Mouse (Mus musculus): ENCODE results near the gene Ada. TPM values are rescaled to one million over a fixed set of nuclear protein-coding genes. Genes with fewer than 3 reads are reported as not detected.

The Ada gene
- total and polyA plus RNA-seq, 3 experiments, result 18.0 to 24.0 (median 19.9) TPM

DNA sequence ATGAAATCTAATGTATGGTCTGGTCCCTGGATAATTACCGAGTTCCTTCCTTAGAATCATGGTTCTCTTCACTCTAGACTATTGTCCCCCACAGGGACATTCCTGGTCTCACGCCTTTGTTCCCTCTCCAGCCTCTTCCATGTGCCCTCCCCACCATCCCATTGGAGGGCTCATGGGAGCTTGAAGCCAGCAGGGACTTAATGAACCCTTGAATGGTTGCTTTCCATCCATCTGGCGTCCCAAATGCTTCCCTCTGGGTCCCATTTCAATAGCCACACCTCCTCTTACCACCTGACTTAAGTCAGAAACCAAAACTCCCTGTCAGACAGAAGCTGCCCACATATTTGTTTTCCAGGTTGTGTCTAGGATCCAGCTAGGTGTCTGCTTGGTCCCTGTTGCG is 30.4 kb downstream of the Ada start:
- Histone ChIP-seq H3K4me1 (ENCODE audit: control insufficient read depth in 1 of 2, insufficient read depth in 2 of 2) (peaks cover 33 to 58% of the 10 kb centered on the region in 2 experiments), H3K4me3 (replicated peaks in 1 of 3; ENCODE audit: low read depth in 2 of 3, low read length in 2 of 3, poor library complexity in 1 of 3) (no peak overlapping the region), H3K36me3 (replicated peaks in 1 of 2; ENCODE audit: control insufficient read depth in 1 of 2, insufficient read depth in 1 of 2, low read length in 1 of 2) (peaks cover 45 to 93% of the 10 kb centered on the region in 2 experiments), H3K4me2 (ENCODE audit: insufficient read depth, low read depth, poor library complexity, severe bottlenecking) (no peak overlapping the region), H3K9ac (ENCODE audit: insufficient read depth, low read depth) (no peak overlapping the region), H3K27me3 (replicated peaks) (no peaks in the 10 kb centered on the region), H3K9me3 (replicated peaks; ENCODE audit: low read length) (no peaks in the 10 kb centered on the region), H3K27ac (ENCODE audit: insufficient read depth, low read depth) (no peak overlapping the region), H3K79me2 (replicated peaks; ENCODE audit: control insufficient read depth, extremely low read depth, insufficient read depth, poor library complexity, severe bottlenecking) (peaks cover 53% of the 10 kb centered on the region)
- in situ Hi-C loops (cut with MboI; ENCODE audit: low pct_ligation_motif_present, low pct_unique_long_range_greater_than_20kb, low sequenced_read_pairs) (loop anchor here (5.0 kb wide), 2 partner anchors 72 to 112 kb away; partner anchors contain the start of gene Serinc3), dilution Hi-C loops (cut with MboI; ENCODE audit: extremely low pct_ligation_motif_present, extremely low pct_unique_long_range_greater_than_20kb, low sequenced_read_pairs) (no loop called here)
- TF ChIP-seq IRF4 (IDR thresholded peaks at IDR 0.05; ENCODE audit: low read depth, low read length) (0 out of 2 replicates have a peak, but pooled peaks have one; percentile 6), TCF12 (IDR thresholded peaks at IDR 0.05; ENCODE audit: low read depth, low read length) (no peak)
- no peak for DNase-seq (ENCODE audit: extremely low read depth)

DNA sequence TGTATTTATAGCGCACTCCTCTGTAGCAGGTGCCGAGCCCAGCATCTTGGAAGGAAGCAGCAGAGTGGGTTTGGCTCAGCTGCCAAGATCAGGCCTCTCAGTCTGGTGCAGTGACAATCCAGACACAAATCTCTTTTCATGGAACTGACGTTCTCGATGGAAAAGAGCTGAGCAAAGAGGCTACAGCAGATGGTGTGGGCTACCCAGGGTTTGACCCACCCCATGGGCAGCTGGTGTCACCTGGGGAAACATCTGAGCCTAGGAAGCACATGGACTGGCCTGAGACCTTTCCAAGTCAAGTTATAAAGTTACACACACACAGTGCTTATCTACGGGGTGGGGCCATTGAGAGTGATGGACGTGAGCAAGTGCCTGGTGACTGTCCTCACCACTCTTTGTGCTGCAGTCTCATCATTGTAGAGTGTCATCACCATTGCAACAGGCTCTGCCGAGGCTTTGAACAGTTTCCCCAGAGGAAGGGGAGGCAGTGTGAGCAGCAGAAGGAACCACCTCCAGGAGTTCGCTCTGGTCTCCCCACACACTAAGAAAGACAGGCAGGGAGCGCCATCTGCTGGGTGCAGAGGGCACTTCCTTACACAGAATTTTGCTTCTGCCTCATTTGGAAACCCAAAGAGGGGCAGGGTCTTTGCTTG is 31.0 kb downstream of the Ada start:
- no peaks in the 10 kb centered on the region for H3K27me3 ChIP-seq (replicated peaks)
- H3K9me3 ChIP-seq (replicated peaks; ENCODE audit: low read length), result no peaks in the 10 kb centered on the region
- H3K9ac ChIP-seq (ENCODE audit: insufficient read depth, low read depth), result no peak overlapping the region
- peaks cover 33 to 58% of the 10 kb centered on the region in 2 experiments for H3K4me1 ChIP-seq (ENCODE audit: control insufficient read depth in 1 of 2, insufficient read depth in 2 of 2)
- peaks cover 56% of the 10 kb centered on the region for H3K79me2 ChIP-seq (replicated peaks; ENCODE audit: control insufficient read depth, extremely low read depth, insufficient read depth, poor library complexity, severe bottlenecking)
- DNase-seq (ENCODE audit: extremely low read depth), result peak; percentile 89
- H3K4me3 ChIP-seq (replicated peaks in 1 of 3; ENCODE audit: low read depth in 2 of 3, low read length in 2 of 3, poor library complexity in 1 of 3), result no peak overlapping the region
- in situ Hi-C loops (cut with MboI; ENCODE audit: low pct_ligation_motif_present, low pct_unique_long_range_greater_than_20kb, low sequenced_read_pairs), result loop anchor here (5.0 kb wide), 2 partner anchors 72 to 112 kb away; partner anchors contain the start of gene Serinc3
- peaks cover 40 to 91% of the 10 kb centered on the region in 2 experiments for H3K36me3 ChIP-seq (replicated peaks in 1 of 2; ENCODE audit: control insufficient read depth in 1 of 2, insufficient read depth in 1 of 2, low read length in 1 of 2)
- H3K27ac ChIP-seq (ENCODE audit: insufficient read depth, low read depth), result peak overlapping the region; percentile 69
- peak overlapping the region; percentile 2; the same call in 1 of the 2 replicates for H3K4me2 ChIP-seq (ENCODE audit: insufficient read depth, low read depth, poor library complexity, severe bottlenecking)
- dilution Hi-C loops (cut with MboI; ENCODE audit: extremely low pct_ligation_motif_present, extremely low pct_unique_long_range_greater_than_20kb, low sequenced_read_pairs), result no loop called here
- TF ChIP-seq TBP (conservative IDR thresholded peaks at IDR 0.05; ENCODE audit: low read depth, low read length) (no peak), ZKSCAN1 (IDR thresholded peaks at IDR 0.05; ENCODE audit: borderline replicate concordance, low read depth, low read length) (no peak), GABPA (IDR thresholded peaks at IDR 0.05; ENCODE audit: insufficient replicate concordance, low read depth, low read length) (no peak), SIN3A (IDR thresholded peaks at IDR 0.05; ENCODE audit: low read length) (peak; percentile 81), MAX (IDR thresholded peaks at IDR 0.05; ENCODE audit: low read length) (no peak), HCFC1 (IDR thresholded peaks at IDR 0.05; ENCODE audit: low read depth, low read length) (no peak; the same call in 1 of the 2 replicates), CHD2 (IDR thresholded peaks at IDR 0.05; ENCODE audit: low read length) (no peak), ETS1 (conservative IDR thresholded peaks at IDR 0.05; ENCODE audit: low read depth, low read length) (no peak), NRF1 (IDR thresholded peaks at IDR 0.05; ENCODE audit: low read depth, low read length) (peak; percentile 37; the same call in 1 of the 2 replicates), ZMIZ1 (IDR thresholded peaks at IDR 0.05; ENCODE audit: low read depth, low read length) (no peak), KAT2A (IDR thresholded peaks at IDR 0.05; ENCODE audit: insufficient replicate concordance, low read length) (no peak), RAD21 (IDR thresholded peaks at IDR 0.05; ENCODE audit: low read depth, low read length) (peak; percentile 99), NELFE (IDR thresholded peaks at IDR 0.05; ENCODE audit: low read depth, low read length) (no peak), UBTF (IDR thresholded peaks at IDR 0.05; ENCODE audit: low read depth, low read length) (no peak), POLR2AphosphoS2 (IDR thresholded peaks at IDR 0.05; ENCODE audit: low read depth, low read length) (no peak), MXI1 (IDR thresholded peaks at IDR 0.05; ENCODE audit: low read depth, low read length) (peak; percentile 35; the same call in 1 of the 2 replicates), MAZ (IDR thresholded peaks at IDR 0.05; ENCODE audit: low read depth, low read length) (peak; percentile 73; the same call in 1 of the 2 replicates), PAX5 (IDR thresholded peaks at IDR 0.05; ENCODE audit: low read length) (no peak), CHD1 (IDR thresholded peaks at IDR 0.05; ENCODE audit: low read depth, low read length) (no peak), TCF12 (IDR thresholded peaks at IDR 0.05; ENCODE audit: low read depth, low read length) (no peak; the same call in 1 of the 2 replicates), MEF2A (IDR thresholded peaks at IDR 0.05; ENCODE audit: borderline replicate concordance, low read depth, low read length) (peak; percentile 36; the same call in 1 of the 2 replicates), JUND (conservative IDR thresholded peaks at IDR 0.05; ENCODE audit: low read depth, low read length) (no peak), ELF1 (IDR thresholded peaks at IDR 0.05; ENCODE audit: low read depth, low read length) (0 out of 2 replicates have a peak, but pooled peaks have one; percentile 34), MYC (IDR thresholded peaks at IDR 0.05; ENCODE audit: low read depth, low read length) (peak; percentile 38; the same call in 1 of the 2 replicates), E2F4 (IDR thresholded peaks at IDR 0.05; ENCODE audit: insufficient replicate concordance, low read depth, low read length) (no peak), IRF4 (IDR thresholded peaks at IDR 0.05; ENCODE audit: low read depth, low read length) (peak; percentile 25; the same call in 1 of the 2 replicates), JUN (IDR thresholded peaks at IDR 0.05; ENCODE audit: insufficient read depth, low read depth, low read length) (no peak), USF1 (IDR thresholded peaks at IDR 0.05; ENCODE audit: low read depth, low read length) (no peak), SMC3 (IDR thresholded peaks at IDR 0.05; ENCODE audit: low read depth, low read length) (peak; percentile 96), USF2 (conservative IDR thresholded peaks at IDR 0.05; ENCODE audit: low read depth, low read length) (no peak)

Measured in CH12.LX (cell line).